Mouse (Mus musculus) brain, embryonic 14.5 days (tissue): ENCODE results near the gene Actr8.

Experiments
- CTCF ChIP-seq: fragments of 200-500 bp; IDR thresholded peaks from 2 replicates; pipeline ENCODE4 v1.5.1; 2012; ENCODE audit warnings: inconsistent platforms, mild to moderate bottlenecking, moderate library complexity, borderline replicate concordance; ENCODE audit not compliant: insufficient read depth, insufficient read length; ENCODE audit errors: extremely low read depth
- POLR2A ChIP-seq: fragments of 200-500 bp; IDR thresholded peaks from 2 replicates; pipeline ENCODE4 v1.6.1; 2012; ENCODE audit warnings: mild to moderate bottlenecking, inconsistent platforms, borderline replicate concordance; ENCODE audit not compliant: poor library complexity, insufficient read depth, insufficient read length, severe bottlenecking; ENCODE audit errors: extremely low read depth

- TF ChIP-seq POLR2A (no peak), CTCF (no peak)
Measured at GRCm38 (mm10) chr14:29935516-29935915, 42.6 kb upstream of the Actr8 start.
